Mouse (Mus musculus) right cerebral cortex, postnatal 36 days (tissue): ENCODE measurements at regions not wholly inside any gene's neighbourhood (a gene's known extent, or its start where the extent isn't known, plus 50 kb on each side); places are given as distances from the start of the nearest gene placed in this dataset.

Experiments
- DNase-seq, 2 experiments: peaks; one replicate each; pipeline ENCODE4 v3.0.0; 2022; ENCODE audit warnings: low spot score in 2 of 2, mixed read lengths in 1 of 2

DNA sequence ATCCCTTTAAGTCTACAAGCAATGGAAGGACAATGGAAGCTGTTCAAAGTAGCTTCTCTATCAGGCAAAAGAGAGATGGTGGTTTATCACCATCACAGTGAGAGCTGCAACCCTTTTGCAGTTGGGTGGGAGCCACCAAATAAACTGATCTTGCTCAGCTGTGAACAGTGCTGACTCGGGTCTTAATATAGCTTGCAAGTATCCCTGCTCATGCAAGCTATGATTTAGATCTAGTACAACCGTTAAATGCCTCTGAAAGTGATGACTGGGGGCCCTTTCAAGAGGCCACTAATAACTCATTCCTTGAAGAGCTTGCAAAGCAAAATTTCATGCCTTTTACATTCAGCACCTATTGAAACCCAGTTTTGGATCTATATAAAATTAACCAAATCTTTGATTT lies 1154.5 kb upstream of the Lrrtm3 start:
- no peak for DNase-seq

DNA sequence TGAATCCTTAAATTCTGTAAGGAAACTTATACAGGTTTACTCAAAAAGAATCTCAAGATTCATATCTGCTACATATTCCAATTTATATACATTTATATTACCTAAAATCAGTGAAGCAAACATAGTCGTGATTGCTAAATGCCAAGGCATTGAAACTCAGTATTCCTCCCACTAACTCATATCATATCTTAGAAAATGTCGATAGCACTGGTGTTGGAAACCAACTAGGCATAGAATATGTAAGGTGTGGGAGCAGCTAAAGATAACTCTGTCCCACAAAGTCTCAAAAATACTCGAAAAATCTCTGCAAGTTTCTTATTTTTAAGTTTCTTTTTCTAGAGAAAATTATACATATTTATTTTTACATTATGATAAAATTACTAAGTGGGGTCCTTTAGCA lies 1134.1 kb upstream of the Lrrtm3 start:
- DNase-seq: no peak

DNA sequence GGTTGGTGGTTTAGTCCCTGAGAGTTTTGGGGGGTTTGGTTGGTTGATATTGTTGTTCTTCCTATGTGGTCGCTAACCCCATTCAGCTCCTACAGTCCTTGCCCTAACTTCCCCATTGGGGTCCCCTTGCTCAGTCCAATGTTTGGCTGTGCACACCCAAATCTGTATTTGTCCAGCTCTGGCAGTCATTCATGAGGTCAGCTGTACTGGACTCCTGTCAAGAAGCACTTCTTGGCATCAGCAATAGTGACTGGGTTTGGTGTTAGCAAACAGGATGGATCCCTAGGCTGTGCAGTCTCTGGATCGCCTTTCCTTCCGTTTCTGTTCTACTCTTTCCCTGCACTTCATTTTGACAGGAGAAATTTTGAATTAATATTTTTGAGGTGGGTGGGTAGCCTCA lies 1131.1 kb upstream of the Lrrtm3 start:
- no peak for DNase-seq

DNA sequence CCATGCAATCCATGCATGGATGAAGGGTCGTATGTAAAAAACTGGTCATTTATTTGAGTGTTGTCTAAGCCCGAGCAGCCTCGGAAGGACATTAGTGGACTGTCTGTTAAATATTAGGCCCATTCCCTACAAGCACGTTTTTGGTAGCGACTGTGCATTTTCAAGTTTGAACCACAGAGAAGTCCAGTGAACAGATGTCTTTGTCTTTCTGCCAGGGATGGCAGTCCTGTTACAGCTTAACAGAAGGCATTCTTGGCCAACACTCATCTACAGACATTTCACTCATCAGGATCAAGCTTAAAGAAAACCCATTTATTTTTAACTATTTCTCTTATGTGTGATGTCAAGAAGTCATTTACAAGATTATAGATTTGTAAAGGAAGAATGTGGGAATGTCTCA lies 1129.2 kb upstream of the Lrrtm3 start:
- DNase-seq: no peak

DNA sequence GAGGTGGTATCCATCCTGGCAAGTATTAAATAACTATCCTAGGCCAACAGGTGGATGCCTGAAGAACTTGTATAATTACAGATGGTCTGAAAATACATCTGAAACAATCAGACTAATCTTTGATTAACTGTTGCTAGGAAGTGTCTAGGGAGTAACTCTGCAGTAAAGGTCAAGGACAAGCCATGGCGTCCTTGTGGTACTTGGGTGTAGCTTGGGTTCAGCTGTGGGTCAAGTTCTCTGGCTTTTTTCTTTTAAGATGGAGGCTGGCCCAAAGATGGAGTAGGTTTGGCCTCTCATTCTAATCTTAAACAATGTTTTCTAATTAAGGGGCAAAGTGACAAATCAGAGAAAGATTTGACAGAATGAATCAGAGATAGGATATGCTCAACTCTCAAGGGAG lies 1126.1 kb upstream of the Lrrtm3 start:
- no peak for DNase-seq

DNA sequence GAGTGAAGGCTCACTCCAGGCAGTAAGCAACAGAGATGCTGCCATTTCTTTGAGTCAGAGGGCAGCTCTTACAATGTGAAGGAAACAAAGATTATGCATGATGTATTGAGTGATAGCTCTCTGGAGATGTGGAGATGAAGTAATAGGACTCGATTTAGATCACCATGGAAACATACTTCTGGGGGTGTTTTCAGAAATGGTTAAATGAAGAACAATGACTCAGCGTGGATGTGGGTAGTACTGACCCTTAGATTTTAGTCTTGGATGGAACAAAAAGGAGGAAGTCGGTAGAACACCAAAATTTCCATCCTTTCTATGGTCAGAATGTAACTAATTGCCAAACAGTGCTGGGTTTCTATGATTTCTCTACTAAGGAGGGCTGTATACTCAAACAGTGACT lies 1125.1 kb upstream of the Lrrtm3 start:
- DNase-seq: peak in 1 of 2 experiments; percentile 12

DNA sequence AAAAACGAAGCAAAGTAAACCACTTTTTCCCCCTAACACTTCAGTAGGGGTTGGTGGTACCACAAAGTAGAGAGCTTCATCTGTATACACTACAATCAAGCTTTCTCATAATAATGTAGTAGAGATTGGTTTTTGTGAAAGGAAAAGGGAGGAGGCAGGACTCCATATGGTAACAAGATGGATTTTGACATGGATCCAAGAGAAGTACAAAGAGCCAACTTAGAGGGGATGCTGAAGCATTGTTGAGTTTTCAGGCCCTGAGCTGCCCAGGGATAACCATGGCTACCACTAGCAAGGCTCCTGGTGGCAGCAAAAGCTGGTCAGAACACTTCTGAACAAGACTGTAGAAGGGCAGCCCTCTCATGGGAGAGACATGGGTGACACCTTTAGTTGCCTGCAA lies 1093.6 kb upstream of the Lrrtm3 start:
- no peak for DNase-seq

DNA sequence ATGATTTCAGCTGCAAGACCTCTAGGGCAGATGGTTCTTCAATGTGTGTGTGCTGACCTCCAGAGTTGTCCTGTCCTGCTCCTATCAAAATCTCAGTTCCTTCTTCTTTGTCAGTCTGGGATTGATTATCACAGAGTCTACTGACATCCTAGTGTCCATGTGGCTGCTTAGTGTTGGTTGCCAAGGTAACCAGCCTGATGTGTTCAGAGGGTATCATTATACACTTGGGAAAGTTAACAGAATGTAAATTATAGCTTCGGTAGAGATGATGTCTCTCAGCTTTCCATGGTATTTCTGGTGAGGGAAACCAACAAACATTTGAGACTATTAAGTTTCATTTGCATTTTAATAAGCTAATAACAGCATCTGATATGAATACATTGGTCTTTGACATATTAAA lies 1092.5 kb upstream of the Lrrtm3 start:
- no peak for DNase-seq

DNA sequence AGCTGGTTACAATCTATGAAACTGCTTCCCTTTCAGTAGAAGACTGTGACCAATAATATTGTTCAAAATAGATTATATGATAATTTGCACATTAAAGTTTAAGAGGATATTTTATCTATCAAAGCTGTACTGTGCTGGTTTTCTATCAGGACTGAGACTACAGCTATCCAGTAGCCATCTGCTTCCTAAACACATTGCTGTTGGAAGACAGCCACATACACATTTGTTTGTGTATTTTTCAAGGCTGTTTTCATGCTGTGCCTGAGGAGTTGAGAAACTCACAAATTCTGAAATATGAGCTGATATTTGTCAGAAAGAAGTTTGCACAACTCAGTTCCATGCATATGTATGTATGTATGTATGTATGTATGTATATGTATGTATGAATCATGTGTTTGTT lies 1089.0 kb upstream of the Lrrtm3 start:
- no peak for DNase-seq

DNA sequence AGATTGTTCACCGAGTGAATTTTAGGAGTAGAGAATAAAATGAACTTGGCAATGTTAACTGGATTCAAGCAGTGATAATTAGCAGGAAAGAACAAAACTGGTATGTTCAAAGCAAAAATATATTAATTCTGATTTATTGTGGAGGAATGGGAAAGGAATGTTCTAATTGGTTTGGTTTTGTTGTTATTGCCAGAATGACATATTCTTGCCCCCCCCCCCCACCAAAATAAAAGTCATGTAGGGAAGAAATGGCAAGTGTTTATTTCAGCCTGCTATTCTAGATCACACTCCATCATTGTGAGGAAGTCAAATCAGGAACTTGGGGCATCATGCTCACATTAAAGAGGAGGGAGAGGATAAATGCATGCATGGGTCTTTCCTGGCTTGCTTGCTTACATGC lies 1064.1 kb upstream of the Lrrtm3 start:
- DNase-seq: no peak

DNA sequence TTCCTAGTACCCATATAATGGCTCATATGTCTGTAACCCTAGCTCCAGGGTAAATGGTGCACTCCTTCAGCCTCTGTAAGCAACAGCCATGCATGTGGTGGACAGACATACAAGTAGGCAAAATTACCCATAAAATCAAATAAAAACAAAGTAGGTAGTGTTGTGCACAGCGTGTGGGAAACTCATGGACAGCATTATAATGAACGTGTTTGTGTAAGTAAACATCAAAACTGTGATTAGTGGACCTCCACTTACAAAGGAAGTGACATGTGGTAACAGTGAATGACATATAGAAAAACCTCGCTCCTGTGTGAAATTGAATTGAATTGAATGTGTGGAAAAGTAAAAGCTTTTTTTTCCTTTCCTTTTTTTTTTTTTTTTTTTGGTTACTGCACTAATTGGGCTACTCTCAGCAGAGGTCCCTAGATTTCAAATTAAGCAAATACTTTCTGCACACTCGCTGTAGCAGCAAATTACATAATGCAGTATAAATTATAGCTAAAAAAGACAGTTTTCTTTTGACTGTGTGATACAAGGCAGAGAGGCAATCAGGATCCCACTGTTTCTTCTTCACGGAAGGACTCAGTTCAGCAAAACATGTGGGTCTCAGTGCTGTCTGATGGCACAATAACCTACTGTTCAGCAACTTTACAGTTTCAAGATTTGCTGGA lies 1035.0 kb upstream of the Lrrtm3 start:
- no peak for DNase-seq

DNA sequence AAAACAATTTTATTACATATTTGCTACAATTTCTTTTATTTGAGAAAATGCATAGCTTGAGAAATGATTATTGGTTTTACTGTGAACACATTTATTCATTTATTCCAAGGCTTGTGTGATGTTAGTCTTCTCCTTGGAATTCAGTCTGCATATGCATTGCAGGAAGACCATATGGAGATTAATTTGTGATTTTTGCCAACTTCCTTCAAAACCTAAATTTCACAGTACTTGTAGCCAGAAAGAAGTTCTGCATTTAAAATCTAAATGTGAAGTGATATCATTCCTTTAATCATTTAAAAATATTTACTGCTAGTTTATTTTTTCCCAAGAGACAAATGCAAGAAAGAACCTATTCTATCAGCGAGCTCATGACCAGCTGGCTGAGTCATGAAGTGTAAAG lies 1028.1 kb upstream of the Lrrtm3 start:
- DNase-seq: no peak

DNA sequence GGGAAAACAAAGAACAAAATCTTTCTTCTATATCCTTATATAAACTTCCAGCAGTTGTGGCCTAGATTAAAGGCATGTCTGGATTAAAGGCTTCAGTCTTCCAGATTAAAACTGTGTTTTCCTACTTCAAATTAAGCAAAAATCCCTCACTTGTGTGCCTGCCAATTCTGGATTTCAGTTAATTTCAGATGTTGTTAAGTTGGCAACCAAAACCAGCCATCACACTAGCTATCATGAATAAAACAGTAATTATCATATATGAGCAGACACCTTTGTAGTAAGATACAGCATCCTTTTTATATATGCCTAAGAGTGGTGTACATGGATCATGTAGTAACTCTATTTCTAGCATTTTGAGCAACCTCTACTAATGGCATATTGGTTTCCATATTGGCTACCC lies 1024.5 kb upstream of the Lrrtm3 start:
- no peak for DNase-seq

DNA sequence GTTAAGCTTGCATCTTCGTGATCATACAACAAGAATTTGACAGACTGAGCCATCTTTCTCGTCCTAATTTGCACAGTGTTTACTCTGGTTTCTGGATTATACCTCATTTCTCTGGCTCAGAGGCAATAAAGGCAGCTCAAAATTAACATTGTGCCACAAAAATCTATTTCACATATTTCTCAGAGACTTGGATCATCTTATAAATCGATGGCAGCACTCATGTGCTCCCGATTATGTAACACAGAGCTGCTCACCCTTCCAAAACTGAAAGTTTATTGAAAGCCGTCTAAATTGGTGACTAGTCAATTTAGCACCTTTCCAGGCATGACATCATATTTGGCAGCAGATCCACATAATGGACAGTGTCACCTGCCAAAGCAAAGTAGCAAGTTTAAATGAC lies 1020.7 kb upstream of the Lrrtm3 start:
- no peak for DNase-seq

DNA sequence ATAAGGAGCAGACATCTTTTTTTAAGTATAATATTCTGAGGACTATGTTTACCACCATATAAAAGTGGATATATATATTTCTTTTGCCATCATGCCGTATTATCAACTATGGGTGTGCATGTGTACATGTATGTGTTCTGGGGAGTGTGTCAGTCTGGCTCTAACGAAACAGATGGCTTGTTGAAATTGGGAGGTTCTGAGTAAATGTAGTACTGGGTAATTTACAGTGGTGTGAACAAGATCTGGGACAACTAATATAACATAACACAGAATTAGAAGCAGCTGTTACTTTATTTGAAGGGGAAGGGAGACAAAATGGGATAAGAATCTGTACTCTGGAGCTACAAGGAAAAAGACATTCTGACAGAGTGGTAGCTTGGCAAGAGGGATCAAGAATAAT lies 1017.3 kb upstream of the Lrrtm3 start:
- DNase-seq: no peak

DNA sequence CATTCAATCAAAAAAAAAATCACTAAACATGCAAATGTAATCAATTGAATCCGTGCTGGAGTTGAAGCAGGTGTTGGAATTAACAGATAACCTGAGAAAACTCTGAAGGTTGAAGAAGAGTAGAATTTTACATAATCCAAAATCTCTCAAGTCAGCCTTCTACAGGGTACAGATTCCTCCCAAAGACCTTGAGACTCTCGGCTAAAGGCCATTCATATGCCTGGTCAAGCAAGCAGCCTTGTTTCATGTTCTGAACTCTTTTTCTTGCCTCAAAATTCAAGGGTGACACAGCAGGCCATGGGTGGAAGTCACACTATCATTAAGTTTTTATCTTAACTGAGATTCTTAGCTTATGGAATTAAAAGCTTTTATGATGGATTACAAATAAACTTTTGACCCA lies 994.4 kb upstream of the Lrrtm3 start:
- no peak for DNase-seq

DNA sequence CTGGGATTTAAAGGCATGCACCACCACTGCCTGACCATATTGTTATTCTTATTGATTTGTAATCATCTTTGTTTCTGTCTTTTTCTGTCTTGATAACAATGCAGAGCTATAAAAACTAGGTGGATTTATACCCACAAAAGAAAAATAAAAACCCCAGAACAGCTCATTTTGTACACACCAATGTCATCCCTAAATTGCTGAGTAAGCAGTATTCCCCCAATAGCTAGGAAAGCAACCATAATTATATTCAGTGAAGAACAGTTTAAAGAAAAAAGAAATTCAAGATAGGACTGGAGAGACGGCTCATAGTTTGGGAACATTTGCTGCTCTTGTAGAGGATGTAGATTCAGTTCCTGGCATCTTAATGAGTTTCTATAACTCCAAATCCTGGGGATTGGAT lies 991.6 kb upstream of the Lrrtm3 start:
- DNase-seq: no peak

DNA sequence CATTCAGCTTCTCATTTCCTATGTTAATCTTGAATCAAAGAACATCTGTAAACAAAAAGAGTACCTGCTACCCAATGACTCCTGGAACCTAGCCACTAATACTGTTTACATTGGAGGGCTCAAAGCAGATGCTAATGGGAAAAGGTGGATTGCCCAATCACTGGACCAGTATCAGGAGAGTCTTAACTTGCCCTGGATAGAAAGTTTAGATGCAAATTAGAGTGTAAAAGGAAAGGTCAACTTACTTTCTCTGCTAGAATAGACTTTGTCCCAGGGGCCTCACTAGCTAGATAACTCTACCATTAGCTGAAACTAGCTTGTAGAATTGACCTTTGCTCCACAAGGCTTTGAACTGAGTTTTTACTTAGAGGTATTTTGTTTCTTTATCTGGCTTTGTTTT lies 968.0 kb upstream of the Lrrtm3 start:
- DNase-seq: no peak
